Mouse (Mus musculus) limb, embryonic 10.5 days (tissue): Measurements from ENCODE around the gene Tcl1b4. TPM values are rescaled to one million over a fixed set of nuclear protein-coding genes. Genes with fewer than 3 reads are reported as not detected.
A peak's percentile ranks its signal among the peaks of the same experiment; 100 is the strongest.
"Not testable (repeated sequence)": the region's sequence is repeated elsewhere in the genome, so short reads cannot be mapped to it uniquely, and the experiment has no call there.

Experiments used
- DNase-seq: peaks from one replicate; pipeline ENCODE4 v3.0.0-alpha.2; 2017; ENCODE audit warnings: low spot score
- H3K27ac ChIP-seq: fragments of 300-500 bp; sonication (generic); 2 replicates; pipeline ENCODE4 v1.5.1; 2016; ENCODE audit warnings: mild to moderate bottlenecking
- H3K27me3 ChIP-seq: fragments of 300-500 bp; sonication (generic); 2 replicates; pipeline ENCODE4 v1.6.1; 2016; ENCODE audit warnings: low read depth, mild to moderate bottlenecking; ENCODE audit not compliant: poor library complexity, severe bottlenecking
- H3K36me3 ChIP-seq: fragments of 300-500 bp; sonication (generic); 2 replicates; pipeline ENCODE4 v1.6.1; 2016; ENCODE audit warnings: mild to moderate bottlenecking, moderate library complexity
- H3K4me1 ChIP-seq: fragments of 300-500 bp; sonication (generic); 2 replicates; pipeline ENCODE4 v1.6.1; 2016
- H3K4me3 ChIP-seq: fragments of 300-500 bp; sonication (generic); 2 replicates; pipeline ENCODE4 v1.5.1; 2016; ENCODE audit warnings: mild to moderate bottlenecking, moderate library complexity
- H3K9me3 ChIP-seq: fragments of 300-500 bp; sonication (generic); replicated peaks from 2 replicates; pipeline ENCODE4 v1.6.1; 2016; ENCODE audit warnings: mild to moderate bottlenecking
- WGBS: fragments of 180-500 bp; shearing (Covaris S2); methylation state at CpG from one replicate; pipeline ENCODE4 v1.1.7; 2016; 5-methylcytosine and 5-hydroxymethylcytosine counted together
- polyA plus RNA-seq: library from polyadenylated mRNA; unstranded; fragments of >200 nt; fragmentation: Nextera tagmentation; extraction: Ambion mirVana; gene quantifications from 2 replicates; pipeline ENCODE4 v1.2.1, GENCODE M21; 2016

The Tcl1b4 gene
- polyA plus RNA-seq, result not detected in 2 replicates

DNA sequence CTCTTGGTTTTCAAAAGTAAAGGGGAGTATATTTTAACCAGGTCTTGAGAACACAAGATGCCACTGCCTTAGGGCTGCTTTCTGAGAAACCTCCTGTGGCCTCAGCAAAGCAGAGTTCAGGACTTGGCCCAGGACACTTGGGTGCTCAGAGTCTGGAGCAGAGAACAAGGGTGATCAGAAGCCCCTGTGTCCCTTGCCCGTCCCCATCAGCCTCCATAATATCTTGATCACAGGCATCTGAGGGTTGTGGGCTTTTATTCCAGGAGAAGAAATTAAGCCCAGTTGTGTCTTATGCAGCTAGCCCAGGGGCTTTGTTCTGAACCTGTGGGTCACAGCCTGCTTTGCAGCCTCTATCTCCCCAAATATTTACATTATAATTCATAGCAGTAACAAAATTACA, at the start of gene Tcl1b4:
Tcl1b4 (plus strand) TSS at position 301 of the 400 bp plus-strand sequence.
- not testable (repeated sequence) for H3K27ac ChIP-seq, H3K27me3 ChIP-seq, H3K4me1 ChIP-seq, H3K4me3 ChIP-seq, H3K9me3 ChIP-seq, DNase-seq, H3K36me3 ChIP-seq
- 86% methylated on average over 1 of the region's 1 CpGs for WGBS

DNA sequence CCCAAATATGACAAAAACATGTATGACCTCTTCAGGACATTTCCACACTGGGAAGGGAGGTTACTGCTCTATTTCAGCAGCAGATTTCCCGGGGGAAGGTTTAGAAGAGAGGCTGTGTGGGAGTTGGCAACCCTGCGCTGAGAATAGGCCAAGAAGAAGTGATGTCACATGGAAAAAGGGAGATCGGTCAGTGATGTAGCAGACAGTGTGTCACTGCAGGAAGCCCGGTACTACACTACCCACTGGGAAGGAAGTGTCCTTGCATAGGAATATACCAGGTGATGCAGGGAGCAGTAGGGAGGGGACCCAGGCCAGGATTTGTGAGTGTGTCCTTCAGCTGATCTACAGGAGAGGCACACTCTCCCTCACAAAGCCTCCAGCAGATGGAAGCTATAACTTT, 46.5 kb upstream of the Tcl1b4 start:
- H3K4me3 ChIP-seq, H3K36me3 ChIP-seq, DNase-seq, H3K4me1 ChIP-seq, H3K27ac ChIP-seq, H3K27me3 ChIP-seq, H3K9me3 ChIP-seq: not testable (repeated sequence)
- 85% methylated on average over 4 of the region's 4 CpGs for WGBS

- Histone ChIP-seq H3K27me3 (no peaks in the 10 kb centered on the region), H3K36me3 (no peaks in the 10 kb centered on the region), H3K9me3 (no peaks in the 10 kb centered on the region), H3K4me3 (no peak overlapping the region), H3K27ac (no peak overlapping the region), H3K4me1 (no peaks in the 10 kb centered on the region)
- no peak for DNase-seq
- 87% methylated on average over 6 of the region's 6 CpGs for WGBS
Measured at GRCm38 (mm10) chr12:105158842-105159241, 42.9 kb upstream of the Tcl1b4 start.

DNA sequence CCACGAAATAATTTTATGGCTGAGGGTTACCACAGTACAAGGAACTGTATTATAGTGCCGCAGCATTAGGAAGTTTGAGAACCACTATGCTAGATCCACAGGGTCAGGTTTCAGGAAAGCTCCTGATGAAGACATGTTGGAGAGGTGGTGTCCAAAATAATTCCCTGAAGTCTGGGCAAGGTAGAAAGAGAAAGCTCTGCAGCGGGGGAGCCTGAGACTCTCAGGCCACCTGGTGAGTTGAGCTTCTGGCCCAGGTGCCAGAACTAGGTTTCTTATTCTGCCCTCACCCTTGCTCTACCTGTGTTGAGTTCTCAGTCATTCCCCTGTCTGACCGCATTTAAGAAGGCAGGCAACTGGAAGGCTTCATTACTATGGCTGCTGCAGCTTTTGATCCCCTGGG, 42.4 kb upstream of the Tcl1b4 start, which contains the start of gene Tcl1b1:
Tcl1b1 (plus strand) TSS at position 301 of the 400 bp plus-strand sequence.
- no peak for DNase-seq
- H3K4me1 ChIP-seq, result no peaks in the 10 kb centered on the region
- 83% methylated on average over 4 of the region's 4 CpGs for WGBS
- H3K36me3 ChIP-seq, result no peaks in the 10 kb centered on the region
- H3K4me3 ChIP-seq, result no peak within 1 kb of the TSS
- no peaks in the 10 kb centered on the region for H3K27me3 ChIP-seq
- H3K27ac ChIP-seq, result no peak within 1 kb of the TSS
- H3K9me3 ChIP-seq, result no peaks in the 10 kb centered on the region

DNA sequence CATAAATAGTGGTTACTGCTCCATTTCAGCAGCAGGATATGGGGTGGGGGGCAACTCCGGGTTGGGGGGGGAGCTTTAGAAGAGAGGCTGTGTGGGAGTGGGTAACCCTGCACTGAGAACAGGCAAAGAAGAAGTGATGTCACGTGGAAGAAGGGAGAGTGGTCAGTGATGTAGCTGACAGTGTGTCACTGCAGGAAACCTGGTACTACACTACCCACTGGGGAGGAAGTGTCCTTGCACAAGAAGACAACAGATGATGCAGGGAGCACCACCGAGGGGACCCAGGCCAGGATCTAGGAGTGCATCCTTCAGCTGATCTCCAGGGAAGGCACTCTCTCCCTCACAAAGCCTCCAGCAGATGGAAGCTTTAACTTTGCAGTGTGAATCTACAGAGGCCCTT, 35.0 kb upstream of the Tcl1b4 start:
- 75% methylated on average over 3 of the region's 3 CpGs for WGBS
- no peaks in the 10 kb centered on the region for H3K36me3 ChIP-seq

DNA sequence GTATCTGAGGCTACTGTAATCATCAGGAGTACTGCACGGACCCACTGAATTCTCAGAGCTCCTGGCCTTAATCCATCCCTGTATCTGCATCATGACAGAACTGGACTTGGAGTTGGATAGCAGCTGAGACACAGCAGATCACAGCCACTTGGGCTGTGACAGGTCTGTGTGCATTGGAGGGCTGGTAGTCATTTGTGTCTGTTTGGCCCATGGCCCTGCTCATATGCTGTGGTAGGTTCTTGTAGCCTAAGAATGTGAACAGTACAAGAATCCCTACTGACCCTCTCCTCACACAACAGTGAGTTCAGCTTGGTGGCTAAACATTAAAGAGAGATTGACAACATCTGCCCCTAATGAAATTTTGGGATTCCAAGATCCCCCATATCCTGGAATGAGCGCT, 28.4 kb upstream of the Tcl1b4 start:
- no peaks in the 10 kb centered on the region for H3K36me3 ChIP-seq
- WGBS, result 83% methylated on average over 2 of the region's 2 CpGs
- no peak overlapping the region for H3K27ac ChIP-seq
- DNase-seq, result no peak
- no peaks in the 10 kb centered on the region for H3K27me3 ChIP-seq
- no peak overlapping the region for H3K4me3 ChIP-seq
- no peaks in the 10 kb centered on the region for H3K9me3 ChIP-seq
- H3K4me1 ChIP-seq, result no peaks in the 10 kb centered on the region

More for the DNA sequence above, 35.0 kb upstream of the Tcl1b4 start:
- DNase-seq, result no peak
- Histone ChIP-seq H3K4me1 (no peaks in the 10 kb centered on the region), H3K27me3 (no peaks in the 10 kb centered on the region), H3K4me3 (no peak overlapping the region), H3K27ac (no peak overlapping the region), H3K9me3 (no peaks in the 10 kb centered on the region)

DNA sequence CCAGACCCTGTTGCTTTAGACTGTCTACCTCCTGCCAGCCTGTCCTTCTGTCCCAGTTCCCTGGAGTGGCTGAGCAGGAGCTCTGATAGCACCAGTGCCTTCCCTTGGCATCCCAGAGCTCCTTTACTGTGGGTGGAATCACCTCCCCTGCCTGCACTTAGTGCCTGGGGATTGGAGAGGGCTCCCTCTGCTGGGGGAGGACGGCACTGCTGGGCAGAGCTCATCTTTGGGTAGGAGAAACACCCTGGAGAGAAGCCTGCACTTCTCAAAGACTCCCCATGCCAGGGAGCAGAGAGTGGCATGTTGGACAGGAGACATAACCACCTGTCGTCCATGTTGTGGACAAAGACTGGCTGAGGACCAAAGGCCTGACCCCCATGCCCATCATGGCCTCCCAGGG, 27.4 kb upstream of the Tcl1b4 start:
- not testable (repeated sequence) for H3K27ac ChIP-seq, H3K36me3 ChIP-seq, H3K4me3 ChIP-seq, H3K27me3 ChIP-seq, H3K9me3 ChIP-seq, H3K4me1 ChIP-seq
- WGBS, result 29% methylated on average over 2 of the region's 2 CpGs
- DNase-seq, result peak; percentile 35

DNA sequence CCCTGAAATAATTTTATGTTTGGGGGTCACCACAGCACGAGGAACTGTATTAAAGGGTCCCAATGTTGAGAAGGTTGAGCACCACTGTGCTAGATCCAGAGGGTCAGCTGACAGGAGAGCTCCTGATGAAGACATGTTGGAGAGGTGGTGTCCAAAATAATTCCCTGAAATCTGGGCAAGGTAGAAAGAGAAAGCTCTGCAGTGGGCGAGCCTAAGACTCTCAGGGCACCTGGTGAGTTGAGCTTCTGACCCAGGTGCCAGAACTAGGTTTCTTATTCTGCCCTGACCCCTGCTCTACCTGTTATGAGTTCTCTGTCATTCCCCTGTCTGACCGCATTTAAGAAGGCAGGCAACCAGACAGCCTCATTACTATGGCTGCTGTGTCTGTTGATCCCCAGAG, 25.7 kb upstream of the Tcl1b4 start, which contains the start of gene Tcl1b5:
Tcl1b5 (plus strand) TSS at position 301 of the 400 bp plus-strand sequence.
- not testable (repeated sequence) for H3K4me3 ChIP-seq, H3K4me1 ChIP-seq, H3K9me3 ChIP-seq, H3K36me3 ChIP-seq, H3K27me3 ChIP-seq, DNase-seq, H3K27ac ChIP-seq
- 71% methylated on average over 3 of the region's 3 CpGs for WGBS

DNA sequence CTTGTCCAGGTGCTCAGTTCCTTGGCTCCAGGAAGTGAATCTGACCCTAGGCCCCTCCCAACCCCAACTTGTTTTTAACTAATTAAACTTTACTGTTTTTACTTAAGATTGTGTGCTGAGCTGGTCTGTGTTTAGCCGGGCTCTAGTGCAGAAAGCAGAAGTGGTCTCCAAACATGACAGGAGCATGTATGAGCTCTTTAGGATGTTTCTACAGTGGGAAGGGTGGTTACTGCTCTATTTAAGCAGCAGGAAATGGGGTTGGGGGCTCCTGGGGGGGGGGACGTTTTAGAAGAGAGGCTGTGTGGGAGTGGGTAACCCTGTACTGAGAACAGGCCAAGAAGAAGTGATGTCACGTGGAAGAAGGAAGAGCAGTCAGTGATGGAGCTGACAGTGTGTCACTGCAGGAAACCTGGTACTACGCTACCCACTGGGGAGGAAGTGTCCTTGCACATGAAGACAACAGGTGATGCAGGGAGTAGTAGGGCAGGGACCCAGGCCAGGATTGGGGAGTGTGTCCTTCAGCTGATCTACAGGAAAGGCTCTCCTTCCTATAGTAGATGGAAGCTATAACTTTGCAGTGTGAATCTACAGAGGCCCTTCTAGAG, 20.6 kb upstream of the Tcl1b4 start:
- H3K27me3 ChIP-seq, H3K9me3 ChIP-seq, H3K27ac ChIP-seq, H3K4me3 ChIP-seq, H3K36me3 ChIP-seq, DNase-seq, H3K4me1 ChIP-seq: not testable (repeated sequence)
- 74% methylated on average over 4 of the region's 4 CpGs for WGBS

- H3K4me1 ChIP-seq, H3K27ac ChIP-seq, DNase-seq, H3K27me3 ChIP-seq, H3K9me3 ChIP-seq, H3K36me3 ChIP-seq, H3K4me3 ChIP-seq: not testable (repeated sequence)
- 49% methylated on average over 2 of the region's 2 CpGs for WGBS
Measured at GRCm38 (mm10) chr12:105188980-105189379, 12.8 kb upstream of the Tcl1b4 start.

DNA sequence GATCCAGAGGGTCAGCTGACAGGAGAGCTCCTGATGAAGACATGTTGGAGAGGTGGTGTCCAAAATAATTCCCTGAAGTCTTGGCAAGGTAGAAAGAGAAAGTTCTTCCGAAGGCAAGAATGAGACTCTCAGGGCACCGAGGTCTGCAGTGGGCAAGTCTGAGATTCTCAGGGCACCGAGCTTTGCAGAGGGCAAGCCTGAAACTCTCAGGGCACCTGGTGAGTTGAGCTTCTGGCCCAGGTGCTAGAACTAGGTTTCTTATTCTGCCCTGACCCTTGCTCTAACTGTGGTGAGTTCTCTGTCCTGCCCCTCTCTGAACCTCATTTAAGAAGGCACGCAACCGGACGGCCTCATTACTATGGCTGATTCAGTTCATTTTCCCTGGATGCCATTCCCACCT, 11.0 kb upstream of the Tcl1b4 start, which contains the start of gene Tcl1b3:
Tcl1b3 (plus strand) TSS at position 301 of the 400 bp plus-strand sequence.
- H3K9me3 ChIP-seq, H3K36me3 ChIP-seq, H3K27ac ChIP-seq, H3K4me3 ChIP-seq, H3K4me1 ChIP-seq, DNase-seq, H3K27me3 ChIP-seq: not testable (repeated sequence)
- 93% methylated on average over 6 of the region's 6 CpGs for WGBS

DNA sequence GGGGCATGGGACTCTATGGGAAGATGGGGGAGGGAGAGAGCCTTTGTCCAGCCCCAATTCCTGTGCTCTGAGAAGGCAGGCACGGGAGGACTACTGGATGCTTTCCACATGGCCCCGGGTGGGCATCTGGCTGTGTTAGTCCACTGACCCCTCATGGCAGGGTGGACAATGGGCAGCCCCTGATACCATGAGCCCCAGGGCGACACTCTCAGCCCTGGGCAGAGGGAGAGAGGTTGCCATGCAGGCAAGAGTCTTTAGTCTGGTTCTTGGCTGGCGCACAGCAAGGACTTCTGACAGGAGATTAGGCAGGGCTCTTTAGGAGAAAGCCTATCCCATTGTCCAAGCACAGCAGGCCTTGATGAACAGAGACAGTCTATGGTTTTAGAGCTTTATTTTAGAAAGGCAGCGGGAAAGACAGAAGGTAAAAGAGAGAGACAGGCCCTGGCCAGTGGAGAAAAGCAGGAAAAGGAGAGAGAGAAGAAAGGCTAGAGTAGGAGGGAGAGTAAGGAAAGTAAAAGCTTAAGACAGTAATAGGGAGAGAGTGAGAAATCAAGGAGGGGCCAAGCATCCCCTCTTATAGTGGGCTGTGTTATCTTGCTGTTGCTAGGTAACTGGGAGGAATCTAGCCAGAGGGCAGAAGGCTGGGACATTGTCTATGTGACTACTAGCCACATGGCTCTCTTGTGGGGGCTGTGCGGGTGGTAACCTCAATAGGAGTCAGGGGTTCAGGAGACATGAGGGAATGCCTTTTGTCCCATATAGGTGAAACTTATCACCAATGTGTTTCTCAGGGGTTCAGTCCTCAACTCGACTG, 1.9 kb upstream of the Tcl1b4 start:
- H3K27ac ChIP-seq, H3K27me3 ChIP-seq, H3K4me1 ChIP-seq, H3K9me3 ChIP-seq, DNase-seq, H3K36me3 ChIP-seq, H3K4me3 ChIP-seq: not testable (repeated sequence)
- 77% methylated on average over 7 of the region's 7 CpGs for WGBS

GRCm38 (mm10) chr12:105207071-105207470, 5.3 kb downstream of the Tcl1b4 start:
- H3K27me3 ChIP-seq, result no peaks in the 10 kb centered on the region
- H3K36me3 ChIP-seq, result no peaks in the 10 kb centered on the region
- no peak overlapping the region for H3K27ac ChIP-seq
- H3K4me1 ChIP-seq, result no peaks in the 10 kb centered on the region
- WGBS, result 89% methylated on average over 1 of the region's 1 CpGs
- no peaks in the 10 kb centered on the region for H3K9me3 ChIP-seq
- H3K4me3 ChIP-seq, result no peak overlapping the region
- no peak for DNase-seq
